Mouse (Mus musculus): ENCODE measurements around the gene Rpia. TPM values are rescaled to one million over a fixed set of nuclear protein-coding genes. Genes with fewer than 3 reads are reported as not detected.

The Rpia gene
- total RNA-seq, 2 experiments from 2014 or later = 8.1 to 8.8 TPM

- no peak for DNase-seq
These were observed 42.3 kb downstream of the Rpia start for GRCm38 (mm10) chr6:70749750-70750149.

DNA sequence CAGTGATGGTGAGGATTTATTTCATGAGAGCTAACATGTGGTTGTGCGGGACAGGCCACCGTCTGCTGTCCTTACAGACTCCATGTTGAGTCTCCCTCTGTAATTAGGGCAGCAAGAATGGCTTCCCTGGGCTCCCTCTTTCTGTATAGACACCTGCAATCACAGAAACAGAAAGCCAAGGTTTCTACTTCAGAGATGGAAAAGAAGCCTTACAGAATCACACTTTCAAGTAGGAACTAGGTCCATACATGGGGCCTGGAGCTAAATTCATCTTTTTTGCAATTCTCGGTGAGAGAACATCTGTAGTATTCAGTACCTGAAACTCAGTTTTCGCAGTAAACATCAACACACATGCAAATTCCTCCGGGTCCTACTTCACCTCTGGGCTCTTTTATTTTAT, 44.3 kb downstream of the Rpia start:
- DNase-seq = no peak

DNA sequence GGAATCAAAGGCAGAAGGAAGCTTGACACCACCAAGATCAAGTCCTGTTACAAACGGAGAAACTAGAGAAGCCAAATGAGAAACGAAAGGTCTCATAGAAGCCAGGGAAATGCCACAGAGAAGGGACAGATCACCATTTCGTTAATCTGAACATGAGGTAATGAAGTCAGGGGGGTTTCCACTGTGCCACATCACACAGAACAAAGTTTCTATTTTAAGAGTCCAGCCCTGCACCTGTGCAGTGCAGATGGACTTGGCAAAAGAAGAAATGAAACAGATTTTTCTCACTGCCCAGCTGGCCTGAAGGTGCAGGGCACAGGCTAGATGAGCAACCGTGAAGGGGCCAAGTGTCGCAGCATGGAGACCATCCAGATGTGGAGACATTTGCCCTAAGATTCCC, 48.1 kb downstream of the Rpia start:
- DNase-seq = no peak

DNA sequence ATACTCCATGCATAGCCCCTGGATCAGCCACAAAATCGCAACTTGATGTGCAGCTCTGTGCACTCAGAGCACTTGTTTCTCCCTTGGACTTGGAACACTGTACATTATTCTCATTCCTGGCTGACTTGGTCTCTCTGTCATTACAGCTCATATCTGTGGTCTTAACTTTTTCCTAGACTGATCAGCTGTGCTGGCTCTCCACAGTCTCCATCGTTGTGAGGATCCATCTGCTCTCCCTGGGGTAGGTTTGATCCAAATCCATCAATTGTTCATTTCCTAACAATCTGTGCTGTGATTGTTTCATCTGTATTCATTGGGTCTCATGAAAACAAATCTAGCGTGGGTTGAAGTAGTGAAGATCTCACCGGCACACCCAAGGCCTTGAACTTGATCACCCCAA, 49.2 kb downstream of the Rpia start:
- DNase-seq = no peak

DNA sequence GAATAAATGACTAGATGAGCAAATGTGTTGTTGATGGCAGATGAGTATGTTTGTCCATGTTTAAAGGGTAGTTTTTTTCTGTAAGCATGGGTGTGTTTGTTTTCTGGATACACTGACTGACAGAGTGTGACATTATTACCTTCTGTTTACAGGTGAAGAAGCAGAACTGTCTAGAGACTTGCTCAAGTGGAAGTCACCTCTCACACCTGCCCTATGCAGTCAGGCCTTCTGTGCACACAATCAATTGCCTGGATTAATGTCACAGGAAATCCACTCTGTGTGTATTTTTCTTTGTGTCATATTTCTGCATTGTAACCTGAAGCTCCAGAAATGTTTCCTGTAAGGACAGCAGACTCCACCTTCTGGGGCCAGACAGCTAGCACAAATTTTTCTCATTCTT, 51.5 kb downstream of the Rpia start:
- DNase-seq = no peak

DNA sequence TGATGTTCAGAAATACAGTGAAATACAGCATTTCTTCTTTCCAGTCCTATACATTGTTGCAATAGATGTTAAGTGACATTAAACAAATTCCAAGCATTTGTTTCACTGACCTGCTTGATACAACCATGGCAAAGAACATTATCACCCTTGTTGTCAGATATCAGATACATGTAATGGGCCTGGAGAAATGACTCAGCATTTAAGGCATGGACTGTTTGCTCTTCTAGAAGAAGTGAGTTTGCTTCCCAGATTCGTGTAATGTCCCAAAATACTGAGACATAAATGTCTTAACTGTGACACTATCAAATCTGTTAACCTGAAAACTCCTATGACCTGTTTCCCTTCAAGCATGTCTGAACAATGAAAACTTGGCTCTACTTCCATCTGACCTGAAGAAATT, 52.6 kb downstream of the Rpia start:
- DNase-seq = no peak

- DNase-seq = no peak
These were observed 56.5 kb downstream of the Rpia start for GRCm38 (mm10) chr6:70735528-70735927.

DNA sequence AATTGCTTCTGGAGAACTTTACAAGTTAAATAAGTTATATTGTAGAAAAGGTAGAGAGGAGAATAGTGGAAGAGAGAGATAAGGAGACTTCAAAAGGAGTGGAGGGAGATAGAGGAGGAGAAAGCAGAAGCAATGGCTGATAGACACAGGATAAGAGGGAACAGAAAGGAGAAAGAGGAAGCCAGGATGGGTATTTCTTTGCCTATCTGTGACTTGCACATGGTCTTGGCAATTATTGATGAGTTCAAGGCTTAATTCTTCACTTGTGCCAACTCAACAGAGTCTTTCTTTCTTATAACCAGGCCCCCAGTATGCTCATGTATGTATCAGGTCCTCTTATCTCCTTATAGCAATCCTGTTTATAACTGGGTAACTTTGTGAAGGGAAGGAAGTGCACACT, 61.2 kb downstream of the Rpia start:
- no peak for DNase-seq

- no peak for DNase-seq
These were observed 62.9 kb downstream of the Rpia start for GRCm38 (mm10) chr6:70729125-70729524.

DNA sequence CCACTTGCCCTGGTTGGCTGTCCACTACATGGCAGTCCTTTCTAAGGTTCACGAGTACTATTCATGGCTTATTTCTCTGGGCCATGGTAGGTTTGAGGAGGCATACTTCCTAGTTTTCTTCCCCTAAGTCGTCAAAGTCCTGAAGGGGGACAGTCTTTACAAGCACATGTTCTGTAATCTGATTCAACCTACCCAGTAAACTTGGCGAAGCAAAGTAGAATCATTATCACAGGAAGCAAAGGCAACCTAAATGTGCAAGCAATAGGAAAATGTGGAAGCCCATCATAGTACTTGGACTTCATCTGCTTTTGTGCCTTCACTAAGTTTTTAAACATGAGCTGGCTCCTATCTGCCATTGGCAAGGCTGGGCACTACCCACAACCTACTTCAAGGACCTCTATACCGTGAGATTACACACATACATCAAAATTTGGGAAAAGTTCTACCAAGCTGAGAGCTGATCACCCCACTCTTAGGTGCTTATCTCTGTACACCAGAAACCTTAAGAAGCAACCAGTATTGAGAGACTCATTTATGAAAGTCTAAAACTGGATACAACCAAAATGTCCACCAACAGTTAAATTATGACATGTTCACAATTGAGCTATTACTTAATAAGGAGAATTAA, 64.8 kb downstream of the Rpia start:
- DNase-seq = no peak

- no peak for DNase-seq
These were observed 66.4 kb downstream of the Rpia start for GRCm38 (mm10) chr6:70725639-70726038.

DNA sequence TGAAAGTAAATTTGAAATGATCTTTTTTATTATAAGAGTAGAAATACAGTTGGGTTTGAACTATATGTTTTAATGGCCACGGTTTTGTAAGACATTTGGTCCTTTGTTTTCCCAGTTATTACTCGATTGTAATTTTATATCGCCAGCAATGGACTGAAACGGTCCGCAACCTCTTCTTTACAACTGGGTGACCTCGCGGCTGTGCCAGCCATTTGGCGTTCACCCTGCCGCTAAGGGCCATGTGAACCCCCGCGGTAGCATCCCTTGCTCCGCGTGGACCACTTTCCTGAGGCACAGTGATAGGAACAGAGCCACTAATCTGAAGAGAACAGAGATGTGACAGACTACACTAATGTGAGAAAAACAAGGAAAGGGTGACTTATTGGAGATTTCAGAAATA, 67.3 kb downstream of the Rpia start:
- DNase-seq = no peak

- DNase-seq = no peak
These were observed 69.7 kb downstream of the Rpia start for GRCm38 (mm10) chr6:70722298-70722697.

DNA sequence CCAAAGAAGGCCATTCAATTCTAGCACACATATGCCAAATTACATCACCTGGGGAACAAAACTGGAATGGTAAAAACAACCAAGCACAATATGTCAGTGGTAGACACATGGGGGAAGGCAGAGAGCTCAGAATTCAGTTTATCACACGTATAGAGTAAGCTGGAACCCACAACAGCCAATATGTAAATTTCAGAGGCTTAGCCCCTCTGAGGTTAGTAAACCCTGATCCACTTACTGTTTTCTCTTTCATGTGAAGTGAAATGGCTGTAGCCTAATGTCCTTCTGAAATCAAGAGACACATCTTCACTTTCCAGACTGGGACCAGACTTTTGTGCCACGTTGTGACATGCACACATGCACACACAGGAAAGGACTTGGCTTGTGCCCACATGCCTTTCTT, 73.3 kb downstream of the Rpia start:
- DNase-seq = no peak

- no peak for DNase-seq
These were observed 73.9 kb downstream of the Rpia start for GRCm38 (mm10) chr6:70718164-70718563.

DNA sequence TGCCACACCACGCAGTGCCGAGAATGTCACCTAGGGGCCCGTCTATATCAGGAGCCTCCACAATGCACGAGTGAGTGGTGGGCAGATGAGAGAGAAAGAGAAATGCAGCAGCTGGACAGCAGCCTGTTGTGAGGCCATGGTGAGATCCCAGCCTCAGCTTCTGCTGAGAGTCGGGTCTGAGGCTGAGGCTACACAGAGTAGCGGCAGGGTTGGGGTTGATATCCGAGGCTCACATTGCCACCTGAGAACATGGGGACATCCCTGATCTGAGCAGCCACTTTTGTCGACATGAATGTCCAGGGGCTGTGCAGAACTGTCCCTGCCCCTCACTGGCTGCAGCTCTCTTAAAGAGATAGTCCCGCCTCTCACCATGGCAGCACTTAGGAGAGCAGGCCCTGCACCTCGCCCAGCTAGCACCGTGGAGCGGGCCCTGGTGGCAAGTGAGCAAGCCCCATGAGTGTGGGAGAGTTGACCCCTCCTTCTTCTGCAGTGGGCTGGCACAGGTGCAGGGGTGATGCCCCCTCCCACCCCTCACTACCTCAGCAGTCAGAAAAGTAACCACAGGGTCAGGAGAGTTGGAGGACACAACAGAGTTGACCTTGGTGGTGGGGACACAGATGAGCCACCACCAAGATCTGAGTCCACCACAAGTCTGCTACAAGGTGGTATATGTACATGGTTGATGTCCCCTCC, 75.2 kb downstream of the Rpia start:
- no peak for DNase-seq

Other genes starting within 250 kb of the Rpia start
- 10 to 100 TPM; 12.6 to 13.7 TPM for gene Eif2ak3, start 52.3 kb upstream of the Rpia start, total RNA-seq (2021)
- gene Tex37, start 126.7 kb upstream of the Rpia start, total RNA-seq (2021) = not detected
- gene Foxi3, start 164.3 kb upstream of the Rpia start, total RNA-seq (2021) = not detected

All from heart, postnatal 4 days (tissue).